Mouse (Mus musculus) CH12.LX (cell line): ENCODE results near the gene Tmem138. TPM values are rescaled to one million over a fixed set of nuclear protein-coding genes. Genes with fewer than 3 reads are reported as not detected.

ENCODE experiments used
- DNase-seq: peaks from one replicate; pipeline ENCODE4 v3.0.0-alpha.2; 2013; ENCODE audit errors: extremely low read depth
- H3K27ac ChIP-seq: 2 replicates; pipeline ENCODE4 v1.5.1; 2012; ENCODE audit warnings: low read depth, mild to moderate bottlenecking, control low read depth, moderate library complexity; ENCODE audit not compliant: insufficient read depth
- H3K27me3 ChIP-seq: replicated peaks from 2 replicates; pipeline ENCODE3; 2012; ENCODE audit warnings: inconsistent platforms
- H3K36me3 ChIP-seq, 2 experiments: replicated peaks in 1 of 2; 2 replicates each; pipeline versions ENCODE3 to v1.6.1; 2012; ENCODE audit warnings: inconsistent platforms in 1 of 2, low read length in 1 of 2, mild to moderate bottlenecking in 1 of 2, mixed read lengths in 1 of 2, moderate library complexity in 1 of 2; ENCODE audit not compliant: control insufficient read depth in 1 of 2, insufficient read depth in 1 of 2
- H3K4me1 ChIP-seq, 2 experiments: 2 replicates each; pipeline ENCODE4 v1.6.1; 2012; ENCODE audit warnings: inconsistent platforms in 1 of 2, moderate library complexity in 1 of 2; ENCODE audit not compliant: insufficient read depth in 2 of 2, control insufficient read depth in 1 of 2
- H3K4me2 ChIP-seq: 2 replicates; pipeline ENCODE4 v1.6.1; 2012; ENCODE audit warnings: low read depth, mild to moderate bottlenecking, control low read depth; ENCODE audit not compliant: poor library complexity, insufficient read depth, severe bottlenecking
- H3K4me3 ChIP-seq, 3 experiments: fragments of 150-350 bp in 1 of 3; sonication (generic) in 1 of 3; replicated peaks in 1 of 3; 2 replicates each; pipeline versions ENCODE3 to v1.5.1; 2011 to 2012; ENCODE audit warnings: low read depth in 2 of 3, low read length in 2 of 3, mild to moderate bottlenecking in 2 of 3, moderate library complexity in 2 of 3, control low read depth in 1 of 3, improper control_type of control experiment in 1 of 3, inconsistent platforms in 1 of 3, mixed read lengths in 1 of 3; ENCODE audit not compliant: poor library complexity in 1 of 3
- H3K79me2 ChIP-seq: replicated peaks from 2 replicates; pipeline ENCODE4 v1.6.1; 2012; ENCODE audit warnings: mild to moderate bottlenecking, moderate library complexity; ENCODE audit not compliant: control insufficient read depth, poor library complexity, insufficient read depth, severe bottlenecking; ENCODE audit errors: extremely low read depth
- H3K9ac ChIP-seq: 2 replicates; pipeline ENCODE4 v1.6.1; 2012; ENCODE audit warnings: low read depth, mild to moderate bottlenecking, control low read depth, moderate library complexity; ENCODE audit not compliant: insufficient read depth
- H3K9me3 ChIP-seq: replicated peaks from 2 replicates; pipeline ENCODE3; 2012; ENCODE audit warnings: low read length, inconsistent platforms, mixed read lengths
- CHD1 ChIP-seq: IDR thresholded peaks from 2 replicates; pipeline ENCODE4 v1.6.1; 2012; ENCODE audit warnings: low read depth, low read length, improper control_type of control experiment, inconsistent platforms
- CHD2 ChIP-seq: IDR thresholded peaks from 2 replicates; pipeline ENCODE4 v1.6.1; 2011; ENCODE audit warnings: low read length, improper control_type of control experiment
- CTCF ChIP-seq, 2 experiments: IDR thresholded peaks in 1 of 2; conservative IDR thresholded peaks in 1 of 2; 2 replicates each; pipeline ENCODE4 v1.5.1; 2011 to 2012; ENCODE audit warnings: low read depth in 2 of 2, low read length in 2 of 2, improper control_type of control experiment in 1 of 2, inconsistent platforms in 1 of 2, mild to moderate bottlenecking in 1 of 2, moderate library complexity in 1 of 2
- E2F4 ChIP-seq: IDR thresholded peaks from 2 replicates; pipeline ENCODE4 v1.6.1; 2011; ENCODE audit warnings: low read depth, low read length, improper control_type of control experiment; ENCODE audit not compliant: insufficient replicate concordance
- ELF1 ChIP-seq: IDR thresholded peaks from 2 replicates; pipeline ENCODE4 v1.6.1; 2014; ENCODE audit warnings: low read depth, mild to moderate bottlenecking, inconsistent platforms, low read length, improper control_type of control experiment
- EP300 ChIP-seq: IDR thresholded peaks from 2 replicates; pipeline ENCODE4 v1.6.1; 2011; ENCODE audit warnings: low read length, improper control_type of control experiment
- HCFC1 ChIP-seq: IDR thresholded peaks from 2 replicates; pipeline ENCODE4 v1.6.1; 2012; ENCODE audit warnings: low read depth, mild to moderate bottlenecking, inconsistent platforms, low read length, improper control_type of control experiment
- JUN ChIP-seq: IDR thresholded peaks from 2 replicates; pipeline ENCODE4 v1.6.1; 2011; ENCODE audit warnings: low read depth, mild to moderate bottlenecking, low read length, improper control_type of control experiment, moderate library complexity; ENCODE audit not compliant: insufficient read depth
- KAT2A ChIP-seq: IDR thresholded peaks from 2 replicates; pipeline ENCODE4 v1.6.1; 2012; ENCODE audit warnings: low read length, improper control_type of control experiment, inconsistent platforms; ENCODE audit not compliant: insufficient replicate concordance
- MAFK ChIP-seq: IDR thresholded peaks from 2 replicates; pipeline ENCODE4 v1.6.1; 2011; ENCODE audit warnings: low read length, improper control_type of control experiment; ENCODE audit not compliant: insufficient replicate concordance
- MAX ChIP-seq: IDR thresholded peaks from 2 replicates; pipeline ENCODE4 v1.6.1; 2011; ENCODE audit warnings: low read length, improper control_type of control experiment
- MAZ ChIP-seq: IDR thresholded peaks from 2 replicates; pipeline ENCODE4 v1.6.1; 2012; ENCODE audit warnings: low read depth, mild to moderate bottlenecking, inconsistent platforms, low read length, improper control_type of control experiment, moderate library complexity
- MEF2A ChIP-seq: IDR thresholded peaks from 2 replicates; pipeline ENCODE4 v1.6.1; 2014; ENCODE audit warnings: low read depth, mild to moderate bottlenecking, inconsistent platforms, low read length, improper control_type of control experiment, borderline replicate concordance
- MXI1 ChIP-seq: IDR thresholded peaks from 2 replicates; pipeline ENCODE4 v1.6.1; 2011; ENCODE audit warnings: mild to moderate bottlenecking, low read depth, low read length, improper control_type of control experiment
- MYC ChIP-seq: IDR thresholded peaks from 2 replicates; pipeline ENCODE4 v1.6.1; 2011; ENCODE audit warnings: low read depth, mild to moderate bottlenecking, improper control_type of control experiment, low read length
- NRF1 ChIP-seq: IDR thresholded peaks from 2 replicates; pipeline ENCODE4 v1.6.1; 2014; ENCODE audit warnings: low read depth, mild to moderate bottlenecking, inconsistent platforms, low read length, improper control_type of control experiment, moderate library complexity
- PAX5 ChIP-seq: IDR thresholded peaks from 2 replicates; pipeline ENCODE4 v1.6.1; 2012; ENCODE audit warnings: low read length, inconsistent platforms, mixed read lengths
- POLR2A ChIP-seq: IDR thresholded peaks from 2 replicates; pipeline ENCODE4 v1.6.1; 2011; ENCODE audit warnings: low read depth, mild to moderate bottlenecking, improper control_type of control experiment, low read length
- POLR2AphosphoS2 ChIP-seq: IDR thresholded peaks from 2 replicates; pipeline ENCODE4 v1.6.1; 2011; ENCODE audit warnings: low read depth, low read length, improper control_type of control experiment
- RAD21 ChIP-seq: IDR thresholded peaks from 2 replicates; pipeline ENCODE4 v1.6.1; 2011; ENCODE audit warnings: low read depth, mild to moderate bottlenecking, low read length, improper control_type of control experiment, moderate library complexity
- RCOR1 ChIP-seq: conservative IDR thresholded peaks from 2 replicates; pipeline ENCODE4 v1.6.1; 2012; ENCODE audit warnings: low read depth, mild to moderate bottlenecking, inconsistent platforms, low read length, improper control_type of control experiment
- SIN3A ChIP-seq: IDR thresholded peaks from 2 replicates; pipeline ENCODE4 v1.6.1; 2012; ENCODE audit warnings: low read length, improper control_type of control experiment, inconsistent platforms
- SMC3 ChIP-seq: IDR thresholded peaks from 2 replicates; pipeline ENCODE4 v1.6.1; 2011; ENCODE audit warnings: low read depth, low read length, improper control_type of control experiment
- TBP ChIP-seq: conservative IDR thresholded peaks from 2 replicates; pipeline ENCODE4 v1.6.1; 2011; ENCODE audit warnings: low read depth, low read length, improper control_type of control experiment
- TCF12 ChIP-seq: IDR thresholded peaks from 2 replicates; pipeline ENCODE4 v1.6.1; 2014; ENCODE audit warnings: low read depth, mild to moderate bottlenecking, inconsistent platforms, low read length, improper control_type of control experiment
- UBTF ChIP-seq: IDR thresholded peaks from 2 replicates; pipeline ENCODE4 v1.6.1; 2012; ENCODE audit warnings: low read depth, mild to moderate bottlenecking, inconsistent platforms, low read length, improper control_type of control experiment, moderate library complexity
- USF1 ChIP-seq: IDR thresholded peaks from 2 replicates; pipeline ENCODE4 v1.6.1; 2014; ENCODE audit warnings: low read depth, mild to moderate bottlenecking, inconsistent platforms, low read length, improper control_type of control experiment
- USF2 ChIP-seq: conservative IDR thresholded peaks from 2 replicates; pipeline ENCODE4 v1.6.1; 2011; ENCODE audit warnings: low read depth, low read length, improper control_type of control experiment
- ZC3H11A ChIP-seq: IDR thresholded peaks from 2 replicates; pipeline ENCODE4 v1.6.1; 2012; ENCODE audit warnings: low read depth, mild to moderate bottlenecking, inconsistent platforms, low read length, improper control_type of control experiment
- ZKSCAN1 ChIP-seq: IDR thresholded peaks from 2 replicates; pipeline ENCODE4 v1.6.1; 2012; ENCODE audit warnings: low read depth, inconsistent platforms, low read length, improper control_type of control experiment, borderline replicate concordance
- ZMIZ1 ChIP-seq: IDR thresholded peaks from 2 replicates; pipeline ENCODE4 v1.6.1; 2012; ENCODE audit warnings: low read depth, mild to moderate bottlenecking, inconsistent platforms, low read length, improper control_type of control experiment
- ZNF384 ChIP-seq: IDR thresholded peaks from 2 replicates; pipeline ENCODE4 v1.6.1; 2012; ENCODE audit warnings: low read depth, low read length, improper control_type of control experiment, inconsistent platforms
- dilution Hi-C: fragments of 300-500 bp; cut with MboI; formaldehyde crosslinking; loops from 2 replicates; pipeline ENCODE4 v1.14.3; 2020; ENCODE audit warnings: low sequenced_read_pairs; ENCODE audit not compliant: extremely low pct_unique_long_range_greater_than_20kb, extremely low pct_ligation_motif_present
- in situ Hi-C: fragments of 300-500 bp; cut with MboI; formaldehyde crosslinking; loops from 3 replicates; pipeline ENCODE4 v1.14.3; 2019; ENCODE audit warnings: low sequenced_read_pairs, low pct_ligation_motif_present, low pct_unique_long_range_greater_than_20kb, mixed read lengths
- polyA plus RNA-seq: library from polyadenylated mRNA; unstranded; fragments of >175 nt; gene quantifications from 2 replicates; pipeline ENCODE4 v1.2.1, GENCODE M21; 2012; ENCODE audit warnings: low read depth; ENCODE audit not compliant: insufficient read length
- total RNA-seq, 2 experiments: library from RNA; depleted of rRNA; stranded (reverse); fragments of 300-350 nt in 1 of 2; fragments of >200 nt in 1 of 2; gene quantifications; 2 replicates each; pipeline ENCODE4 v1.2.3; 2012 to 2014

Gene Tmem138
- total and polyA plus RNA-seq, 3 experiments = 14.0 to 30.9 (median 14.7) TPM

GRCm38 (mm10) chr19:10583550-10584146 lies 6.5 kb upstream of the Tmem138 start:
- Histone ChIP-seq H3K27ac (peak overlapping the region; percentile 72), H3K36me3 (peaks cover 20 to 59% of the 10 kb centered on the region in 2 experiments), H3K4me1 (peaks cover 21 to 44% of the 10 kb centered on the region in 2 experiments; a peak in 3 of 4 replicates), H3K9ac (peak overlapping the region; percentile 5), H3K4me3 (peak overlapping the region in 1 of 3 experiments; percentile 74), H3K9me3 (no peaks in the 10 kb centered on the region), H3K4me2 (peak overlapping the region; percentile 53), H3K27me3 (no peaks in the 10 kb centered on the region), H3K79me2 (peaks cover 41% of the 10 kb centered on the region)
- in situ Hi-C loops = no loop called here
- DNase-seq = no peak
- dilution Hi-C loops = no loop called here
- TF ChIP-seq ZKSCAN1 (no peak), TCF12 (peak; percentile 54; the same call in 1 of the 2 replicates), POLR2A (peak; percentile 36; the same call in 1 of the 2 replicates), EP300 (0 out of 2 replicates have a peak, but pooled peaks have one; percentile 17)

GRCm38 (mm10) chr19:10581984-10582383 lies 4.8 kb upstream of the Tmem138 start:
- peaks cover 9 to 29% of the 10 kb centered on the region in 2 experiments; a peak in 3 of 4 replicates for H3K4me1 ChIP-seq
- in situ Hi-C loops (no loop called here), dilution Hi-C loops (no loop called here)
- peaks cover 48% of the 10 kb centered on the region for H3K79me2 ChIP-seq
- H3K4me2 ChIP-seq = peak overlapping the region; percentile 88
- peak overlapping the region; percentile 43 to 74 (median 44) for H3K4me3 ChIP-seq
- DNase-seq = peak; percentile 84
- peak overlapping the region; percentile 5; the same call in 1 of the 2 replicates for H3K9ac ChIP-seq
- no peaks in the 10 kb centered on the region for H3K27me3 ChIP-seq
- H3K9me3 ChIP-seq = no peaks in the 10 kb centered on the region
- peaks cover 7 to 44% of the 10 kb centered on the region in 2 experiments for H3K36me3 ChIP-seq
- peak overlapping the region; percentile 82 for H3K27ac ChIP-seq
- TF ChIP-seq CHD1 (no peak), NRF1 (peak; percentile 30; the same call in 1 of the 2 replicates), MEF2A (no peak; the same call in 1 of the 2 replicates), TCF12 (peak; percentile 91), MXI1 (peak; percentile 51; the same call in 1 of the 2 replicates), SIN3A (no peak), ZKSCAN1 (no peak), RCOR1 (no peak), E2F4 (no peak), ELF1 (no peak), TBP (peak; percentile 69), ZC3H11A (no peak), POLR2A (peak; percentile 63), KAT2A (no peak), USF2 (no peak), MAZ (no peak), HCFC1 (no peak), MAX (no peak), CTCF (conservative IDR thresholded peaks at IDR 0.05 in 1 of 2, IDR thresholded peaks at IDR 0.05 in 1 of 2; ENCODE audit: low read depth in 2 of 2, low read length in 2 of 2) (no peak), ZMIZ1 (peak; percentile 73), SMC3 (no peak), PAX5 (no peak), MYC (peak; percentile 84), UBTF (no peak), MAFK (0 out of 2 replicates have a peak, but pooled peaks have one; percentile 48), USF1 (no peak), CHD2 (no peak), RAD21 (no peak), ZNF384 (no peak), JUN (no peak), POLR2AphosphoS2 (no peak)
